Comparison of ENCODE assay signal across 22 mouse cellular contexts in the genomic region with DNA sequence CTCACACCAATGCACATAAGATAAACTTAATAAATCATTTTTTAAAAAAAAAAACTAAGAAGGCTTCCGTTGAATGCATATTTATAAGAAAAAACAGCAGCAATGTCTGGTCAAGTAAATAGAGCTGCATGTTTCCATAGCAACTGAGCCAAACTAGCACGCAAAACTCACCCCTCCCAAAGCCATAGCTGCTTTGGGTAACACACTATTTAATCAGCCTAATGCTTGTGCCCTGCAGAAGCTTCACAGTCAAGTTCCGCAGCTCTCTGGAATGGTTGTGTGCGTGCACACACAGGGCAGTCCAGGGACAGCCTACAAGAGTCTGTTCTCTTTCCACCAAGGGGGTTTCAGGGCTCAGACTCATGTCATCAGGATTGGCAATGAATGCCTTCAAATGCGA.
DNase-seq lines count a peak whose midpoint lies in the region; ATAC-seq and TF ChIP-seq lines count a peak whose summit lies in the region.
"Had no signal": no experiment of that assay in that cellular context is flagged by ENCODE, and none has a peak within 500 bp of the region (broad histone marks: within the 10 kb centered on the region; RNA-seq: fewer than 3 reads in every experiment).

No protein-coding gene starts in this region.

- H3K27ac ChIP-seq in hindbrain, postnatal 0 days = no peak overlapping the region
- H3K27ac ChIP-seq in hindbrain, embryonic 10.5 days = no peak overlapping the region
- peak overlapping the region; percentile 51; the same call in 1 of the 2 replicates for H3K27ac ChIP-seq in lung, postnatal 0 days (ENCODE audit: low read length)
- no peak overlapping the region for H3K27ac ChIP-seq in midbrain, postnatal 0 days (ENCODE audit: low read depth, low read length)
- H3K27ac ChIP-seq in midbrain, embryonic 15.5 days = no peak overlapping the region
- H3K27ac ChIP-seq: embryonic facial prominence, embryonic 12.5 days; forebrain, embryonic 12.5 days; heart, embryonic 13.5 days; hindbrain, embryonic 12.5 days had no signal

- TF ChIP-seq CTCF in hindbrain, postnatal 0 days (IDR thresholded peaks at IDR 0.05; ENCODE audit: low read depth) = no peak
- TF ChIP-seq CTCF in lung, postnatal 0 days (IDR thresholded peaks at IDR 0.05) = no peak
- TF ChIP-seq CTCF in midbrain, postnatal 0 days (IDR thresholded peaks at IDR 0.05) = no peak

- no peak for ATAC-seq in hindbrain, postnatal 0 days
- 0 out of 2 replicates have a peak, but pooled peaks have one; percentile 10 for ATAC-seq in lung, postnatal 0 days
- ATAC-seq in midbrain, postnatal 0 days (ENCODE audit: low FRiP score) = no peak
- no peak for ATAC-seq in midbrain, embryonic 15.5 days (replicated peaks)
- ATAC-seq: activated CD4-positive, CD25-positive, alpha-beta regulatory T cell, adult 4 months; hindbrain, embryonic 16.5 days; Patski had no signal

- TF ChIP-seq EP300 in lung, postnatal 0 days (IDR thresholded peaks at IDR 0.05) = no peak

- no peaks in the 10 kb centered on the region for H3K9me3 ChIP-seq in hindbrain, postnatal 0 days (ENCODE audit: low read length)
- 0 out of 2 replicates have a peak, but pooled peaks cover 6% of the 10 kb centered on the region for H3K9me3 ChIP-seq in hindbrain, embryonic 10.5 days
- no peaks in the 10 kb centered on the region for H3K9me3 ChIP-seq in lung, postnatal 0 days (ENCODE audit: low read length)
- no peaks in the 10 kb centered on the region for H3K9me3 ChIP-seq in midbrain, postnatal 0 days (ENCODE audit: low read length)
- no peaks in the 10 kb centered on the region for H3K9me3 ChIP-seq in midbrain, embryonic 15.5 days
- H3K9me3 ChIP-seq: heart, embryonic 13.5 days; hindbrain, embryonic 12.5 days had no signal

- H3K4me2 ChIP-seq in hindbrain, postnatal 0 days (ENCODE audit: low read depth, low read length) = no peak overlapping the region
- H3K4me2 ChIP-seq in lung, postnatal 0 days (replicated peaks; ENCODE audit: low read depth, low read length) = no peak overlapping the region
- no peak overlapping the region for H3K4me2 ChIP-seq in midbrain, postnatal 0 days (ENCODE audit: low read depth, low read length, poor library complexity, severe bottlenecking)
- H3K4me2 ChIP-seq in midbrain, embryonic 15.5 days = no peak overlapping the region
- H3K4me2 ChIP-seq: embryonic facial prominence, embryonic 12.5 days; forebrain, embryonic 12.5 days; heart, embryonic 13.5 days; hindbrain, embryonic 12.5 days had no signal

- 63% methylated on average over 5 of the region's 5 CpGs for WGBS in hindbrain, postnatal 0 days
- 84% methylated on average over 5 of the region's 5 CpGs for WGBS in hindbrain, embryonic 10.5 days
- WGBS in lung, postnatal 0 days = 49% methylated on average over 5 of the region's 5 CpGs
- 50% methylated on average over 5 of the region's 5 CpGs for WGBS in midbrain, postnatal 0 days
- WGBS in midbrain, embryonic 15.5 days = 60% methylated on average over 5 of the region's 5 CpGs

- peak; percentile 59 for DNase-seq in hindbrain, postnatal 0 days (ENCODE audit: low spot score)
- DNase-seq in hindbrain, embryonic 10.5 days (ENCODE audit: low spot score) = no peak
- peak; percentile 59 for DNase-seq in lung, postnatal 0 days (ENCODE audit: low spot score)
- no peak for DNase-seq in lung, adult 18-20 months
- peak; percentile 35 for DNase-seq in midbrain, postnatal 0 days (ENCODE audit: low spot score)
- no peak for DNase-seq in c-Kit-positive CD71-positive TER-119-positive erythroid progenitor cells, embryonic 14.5 days (ENCODE audit: low spot score)
- DNase-seq: adrenal gland, postnatal 14 days; cerebellum, adult 11-12 months; cerebellum, adult 9-10 months; cerebellum, postnatal 25 days; gastrocnemius, postnatal 36 days; heart, adult 11 months; heart, postnatal 36 days had no signal

- no peak overlapping the region for H3K9ac ChIP-seq in hindbrain, postnatal 0 days (replicated peaks; ENCODE audit: low read length)
- H3K9ac ChIP-seq in lung, postnatal 0 days (replicated peaks; ENCODE audit: low read depth) = no peak overlapping the region
- H3K9ac ChIP-seq in midbrain, postnatal 0 days (replicated peaks; ENCODE audit: low read length, poor library complexity, severe bottlenecking) = no peak overlapping the region
- H3K9ac ChIP-seq in midbrain, embryonic 15.5 days = no peak overlapping the region
- H3K9ac ChIP-seq: embryonic facial prominence, embryonic 12.5 days; forebrain, embryonic 12.5 days; heart, embryonic 13.5 days; hindbrain, embryonic 12.5 days had no signal

- no peak overlapping the region for H3K4me3 ChIP-seq in hindbrain, postnatal 0 days (ENCODE audit: low read length)
- H3K4me3 ChIP-seq in hindbrain, embryonic 10.5 days = no peak overlapping the region
- no peak overlapping the region for H3K4me3 ChIP-seq in lung, postnatal 0 days (ENCODE audit: low read depth, low read length)
- H3K4me3 ChIP-seq in midbrain, postnatal 0 days (ENCODE audit: low read depth, low read length) = no peak overlapping the region
- no peak overlapping the region for H3K4me3 ChIP-seq in midbrain, embryonic 15.5 days
- H3K4me3 ChIP-seq: embryonic facial prominence, embryonic 12.5 days; forebrain, embryonic 12.5 days; heart, embryonic 13.5 days; hindbrain, embryonic 12.5 days had no signal

- H3K4me1 ChIP-seq in hindbrain, postnatal 0 days (ENCODE audit: insufficient read depth, low read length) = no peaks in the 10 kb centered on the region
- no peaks in the 10 kb centered on the region for H3K4me1 ChIP-seq in hindbrain, embryonic 10.5 days (replicated peaks)
- H3K4me1 ChIP-seq in lung, postnatal 0 days (ENCODE audit: insufficient read depth, low read depth, low read length) = no peaks in the 10 kb centered on the region
- H3K4me1 ChIP-seq in midbrain, postnatal 0 days (ENCODE audit: insufficient read depth, low read length) = no peaks in the 10 kb centered on the region
- H3K4me1 ChIP-seq in midbrain, embryonic 15.5 days = no peaks in the 10 kb centered on the region
- H3K4me1 ChIP-seq: embryonic facial prominence, embryonic 12.5 days; forebrain, embryonic 12.5 days; heart, embryonic 13.5 days; hindbrain, embryonic 12.5 days had no signal

- no peaks in the 10 kb centered on the region for H3K36me3 ChIP-seq in hindbrain, postnatal 0 days (ENCODE audit: insufficient read depth, low read length)
- H3K36me3 ChIP-seq in hindbrain, embryonic 10.5 days = no peaks in the 10 kb centered on the region
- no peaks in the 10 kb centered on the region for H3K36me3 ChIP-seq in lung, postnatal 0 days (ENCODE audit: insufficient read depth, low read length)
- H3K36me3 ChIP-seq in midbrain, postnatal 0 days (ENCODE audit: insufficient read depth, low read length) = no peaks in the 10 kb centered on the region
- no peaks in the 10 kb centered on the region for H3K36me3 ChIP-seq in midbrain, embryonic 15.5 days (replicated peaks)
- H3K36me3 ChIP-seq: embryonic facial prominence, embryonic 12.5 days; forebrain, embryonic 12.5 days; heart, embryonic 13.5 days; hindbrain, embryonic 12.5 days had no signal

- no peaks in the 10 kb centered on the region for H3K27me3 ChIP-seq in hindbrain, postnatal 0 days (ENCODE audit: insufficient read depth, low read length)
- no peaks in the 10 kb centered on the region for H3K27me3 ChIP-seq in hindbrain, embryonic 10.5 days (ENCODE audit: insufficient read depth, poor library complexity, severe bottlenecking)
- H3K27me3 ChIP-seq in lung, postnatal 0 days (replicated peaks; ENCODE audit: insufficient read depth, low read length) = no peaks in the 10 kb centered on the region
- no peaks in the 10 kb centered on the region for H3K27me3 ChIP-seq in midbrain, postnatal 0 days (ENCODE audit: insufficient read depth, low read length)
- no peaks in the 10 kb centered on the region for H3K27me3 ChIP-seq in midbrain, embryonic 15.5 days (replicated peaks)
- H3K27me3 ChIP-seq: CH12.LX; embryonic facial prominence, embryonic 12.5 days; forebrain, embryonic 12.5 days; heart, embryonic 13.5 days; hindbrain, embryonic 12.5 days had no signal

Comparison
In these comparisons a context has a peak if more than half of its experiments do, and no peak if none do; other contexts are left out.
1. DNase-seq: peak in hindbrain, postnatal 0 days (single experiment), lung, postnatal 0 days (single experiment) and midbrain, postnatal 0 days (single experiment); none in hindbrain, embryonic 10.5 days (single experiment), lung, adult 18-20 months (0 of 2) and c-Kit-positive CD71-positive TER-119-positive erythroid progenitor cells, embryonic 14.5 days (single experiment).